Mouse (Mus musculus): ENCODE data around the gene Cmtm4. TPM values are rescaled to one million over a fixed set of nuclear protein-coding genes. Genes with fewer than 3 reads are reported as not detected.

Gene Cmtm4
- 2.7 TPM in 2 replicates for polyA plus RNA-seq (2015; fragmentation: Nextera tagmentation; extraction: Ambion mirVana)

DNA sequence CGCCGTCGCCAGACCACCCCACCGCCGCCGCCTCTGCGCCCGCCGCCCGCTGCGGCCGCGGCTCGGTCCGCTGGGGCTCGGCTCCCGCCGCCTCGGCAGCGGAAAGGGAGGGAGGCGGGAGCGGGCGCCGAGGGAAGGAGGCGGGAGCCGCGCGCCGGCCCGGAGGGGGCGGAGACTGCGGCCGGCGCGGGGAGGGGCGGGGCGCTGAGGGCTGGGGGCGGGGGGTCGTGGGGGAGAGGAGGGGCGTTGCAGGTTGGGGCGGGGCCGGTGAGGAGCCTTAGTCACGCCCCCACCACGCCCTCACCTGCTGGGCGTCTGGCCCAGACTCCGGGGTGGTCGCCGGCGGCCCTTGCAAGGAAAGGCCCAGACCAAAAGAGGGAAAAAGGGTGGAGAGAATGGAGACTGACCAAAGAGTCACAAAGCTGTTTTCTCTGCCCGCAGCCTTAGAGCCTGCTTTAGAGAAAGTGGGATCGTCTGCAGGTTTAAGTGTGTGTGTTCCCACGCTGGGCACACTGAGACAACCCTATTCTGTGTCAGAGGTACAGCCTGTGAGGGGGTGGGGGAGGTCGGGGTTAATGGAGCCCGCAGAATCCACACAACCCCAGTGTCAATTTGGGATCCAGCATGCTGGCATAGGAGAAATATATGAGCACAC, at the start of gene Cmtm4:
Gene Cmtm4 (minus strand): TSS at position 105 of the 655 bp plus-strand sequence.
- no peaks in the 10 kb centered on the region for H3K36me3 ChIP-seq (ENCODE audit: control insufficient read depth, insufficient read depth, low read length)
- H3K4me1 ChIP-seq (ENCODE audit: control insufficient read depth, insufficient read depth, low read length): peaks cover 15% of the 10 kb centered on the region
- H3K4me3 ChIP-seq (ENCODE audit: low read depth, low read length): peak within 1 kb of the TSS; percentile 74
- H3K4me2 ChIP-seq (ENCODE audit: low read length): peak within 1 kb of the TSS; percentile 66
- no peaks in the 10 kb centered on the region for H3K9me3 ChIP-seq (replicated peaks; ENCODE audit: control insufficient read depth, low read length, poor library complexity, severe bottlenecking)
- ATAC-seq: peak; percentile 84
- peak within 1 kb of the TSS; percentile 81 for H3K27ac ChIP-seq (ENCODE audit: low read length)
- H3K9ac ChIP-seq (ENCODE audit: low read depth, low read length): peak within 1 kb of the TSS; percentile 93
- no peaks in the 10 kb centered on the region for H3K27me3 ChIP-seq (ENCODE audit: control insufficient read depth, insufficient read depth, low read depth, low read length)
- WGBS: 3% methylated on average over 20 of the region's 54 CpGs

DNA sequence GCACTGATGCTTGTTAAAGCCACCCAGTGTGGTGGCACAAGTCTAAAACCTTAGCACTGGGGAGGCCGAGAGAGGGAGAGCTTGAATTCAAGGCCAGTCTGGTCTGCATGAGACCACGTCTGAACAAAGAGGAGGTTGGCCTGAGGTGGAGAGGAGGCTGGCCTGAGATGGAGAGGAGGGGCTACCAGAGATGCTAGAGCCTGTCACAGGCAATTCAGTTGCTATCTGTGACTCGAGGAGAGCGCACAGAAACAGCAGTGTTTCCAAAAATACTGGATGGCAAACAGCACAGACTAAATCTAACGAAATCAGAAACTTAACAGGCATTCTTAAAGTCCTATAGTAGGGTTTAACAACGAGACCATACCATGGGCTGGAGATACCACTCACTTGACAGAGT, 49.6 kb upstream of the Cmtm4 start:
- WGBS: 60% methylated on average over 6 of the region's 6 CpGs
- H3K36me3 ChIP-seq (ENCODE audit: control insufficient read depth, insufficient read depth, low read length): no peaks in the 10 kb centered on the region
- no peak overlapping the region for H3K4me3 ChIP-seq (ENCODE audit: low read depth, low read length)
- no peak overlapping the region for H3K4me2 ChIP-seq (ENCODE audit: low read length)
- H3K27me3 ChIP-seq (ENCODE audit: control insufficient read depth, insufficient read depth, low read depth, low read length): no peaks in the 10 kb centered on the region
- no peaks in the 10 kb centered on the region for H3K9me3 ChIP-seq (replicated peaks; ENCODE audit: control insufficient read depth, low read length, poor library complexity, severe bottlenecking)
- peaks cover 16% of the 10 kb centered on the region for H3K4me1 ChIP-seq (ENCODE audit: control insufficient read depth, insufficient read depth, low read length)
- no peak for ATAC-seq
- no peak overlapping the region for H3K9ac ChIP-seq (ENCODE audit: low read depth, low read length)
- no peak overlapping the region for H3K27ac ChIP-seq (ENCODE audit: low read length)

DNA sequence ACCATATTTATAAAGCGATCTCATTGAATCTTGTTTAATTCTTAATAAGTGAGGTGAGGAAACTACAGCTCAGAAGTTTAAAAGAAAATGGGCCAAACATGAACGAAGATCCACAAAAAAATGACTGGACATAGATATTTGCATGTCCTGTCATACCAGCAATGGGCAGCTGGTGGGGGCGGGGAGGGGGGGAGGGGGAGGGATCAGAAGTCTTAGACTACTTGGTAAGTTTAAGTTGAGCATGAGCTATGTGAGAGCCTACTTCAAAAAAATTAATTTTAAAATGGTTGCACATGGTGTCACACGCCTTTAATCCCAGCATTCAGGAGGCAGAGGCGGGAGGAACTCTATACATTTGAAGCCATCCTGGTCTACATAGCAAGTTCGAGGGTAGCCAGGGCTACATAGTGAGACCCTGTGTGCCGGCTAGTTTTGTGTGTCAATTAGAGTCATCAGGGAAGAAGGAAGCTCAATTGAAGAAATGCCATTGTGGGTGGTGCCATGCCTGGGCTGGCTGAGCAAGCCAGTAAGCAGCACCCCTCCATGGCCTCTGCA, 47.6 kb upstream of the Cmtm4 start:
- H3K36me3 ChIP-seq (ENCODE audit: control insufficient read depth, insufficient read depth, low read length): peaks cover 12% of the 10 kb centered on the region
- peak overlapping the region; percentile 96 for H3K4me3 ChIP-seq (ENCODE audit: low read depth, low read length)
- no peak overlapping the region; the same call in 1 of the 2 replicates for H3K27ac ChIP-seq (ENCODE audit: low read length)
- H3K9ac ChIP-seq (ENCODE audit: low read depth, low read length): no peak overlapping the region
- WGBS: 60% methylated on average over 7 of the region's 7 CpGs
- peak; percentile 60 for ATAC-seq
- peaks cover 17% of the 10 kb centered on the region for H3K4me1 ChIP-seq (ENCODE audit: control insufficient read depth, insufficient read depth, low read length)
- H3K9me3 ChIP-seq (replicated peaks; ENCODE audit: control insufficient read depth, low read length, poor library complexity, severe bottlenecking): no peaks in the 10 kb centered on the region
- H3K27me3 ChIP-seq (ENCODE audit: control insufficient read depth, insufficient read depth, low read depth, low read length): no peaks in the 10 kb centered on the region
- H3K4me2 ChIP-seq (ENCODE audit: low read length): peak overlapping the region; percentile 32

DNA sequence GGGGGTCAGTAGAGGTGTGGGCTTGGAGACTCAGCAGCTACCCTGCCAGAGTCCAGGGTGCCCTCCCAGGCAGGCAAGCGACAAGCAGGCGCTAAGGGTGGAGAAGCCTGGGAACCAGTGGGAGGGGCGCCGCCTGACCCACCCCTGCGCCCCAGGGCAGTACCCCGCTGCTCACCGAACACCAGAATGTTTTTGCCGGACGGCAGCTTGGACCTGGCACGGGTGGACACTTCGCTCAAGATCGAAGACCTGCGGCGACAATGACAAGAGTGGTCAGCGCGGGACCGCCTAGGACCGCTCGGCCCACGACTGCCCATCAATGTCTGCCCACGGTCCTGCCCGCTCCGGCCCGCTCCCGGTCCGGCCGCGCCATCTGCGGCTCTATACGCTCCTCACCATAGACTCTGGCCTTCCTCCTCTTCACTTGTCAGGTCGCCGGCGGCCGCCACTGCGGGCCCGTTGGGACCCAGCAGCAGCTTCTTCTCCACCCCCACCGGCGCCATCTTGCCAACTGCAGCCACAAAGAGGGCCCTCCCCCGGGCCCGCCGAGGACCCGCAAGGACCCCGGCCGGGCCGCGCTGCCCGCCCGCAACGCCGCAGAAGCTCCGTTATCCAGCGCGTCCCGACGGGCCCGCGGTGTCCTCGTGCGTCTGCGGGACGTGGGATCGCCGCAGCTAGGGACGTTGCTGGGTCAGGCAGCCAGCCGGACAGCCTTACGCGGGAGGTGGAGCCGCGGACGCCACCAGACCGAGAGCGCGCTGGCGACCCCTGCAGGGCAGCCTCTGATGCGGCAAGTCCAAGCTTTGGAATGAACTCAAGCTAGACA, 46.9 kb upstream of the Cmtm4 start, which contains the start of gene Dync1li2:
Gene Dync1li2 (minus strand): TSS at position 749 of the 826 bp plus-strand sequence.
- Histone ChIP-seq H3K36me3 (ENCODE audit: control insufficient read depth, insufficient read depth, low read length) (peaks cover 16% of the 10 kb centered on the region), H3K9ac (ENCODE audit: low read depth, low read length) (peak within 1 kb of the TSS; percentile 98), H3K27me3 (ENCODE audit: control insufficient read depth, insufficient read depth, low read depth, low read length) (no peaks in the 10 kb centered on the region), H3K4me3 (ENCODE audit: low read depth, low read length) (peak within 1 kb of the TSS; percentile 96), H3K27ac (ENCODE audit: low read length) (peak within 1 kb of the TSS; percentile 96), H3K9me3 (replicated peaks; ENCODE audit: control insufficient read depth, low read length, poor library complexity, severe bottlenecking) (no peaks in the 10 kb centered on the region), H3K4me2 (ENCODE audit: low read length) (peak within 1 kb of the TSS; percentile 93), H3K4me1 (ENCODE audit: control insufficient read depth, insufficient read depth, low read length) (peaks cover 17% of the 10 kb centered on the region)
- WGBS: under 1% methylated on average over 75 of the region's 75 CpGs
- peak; percentile 90 for ATAC-seq

DNA sequence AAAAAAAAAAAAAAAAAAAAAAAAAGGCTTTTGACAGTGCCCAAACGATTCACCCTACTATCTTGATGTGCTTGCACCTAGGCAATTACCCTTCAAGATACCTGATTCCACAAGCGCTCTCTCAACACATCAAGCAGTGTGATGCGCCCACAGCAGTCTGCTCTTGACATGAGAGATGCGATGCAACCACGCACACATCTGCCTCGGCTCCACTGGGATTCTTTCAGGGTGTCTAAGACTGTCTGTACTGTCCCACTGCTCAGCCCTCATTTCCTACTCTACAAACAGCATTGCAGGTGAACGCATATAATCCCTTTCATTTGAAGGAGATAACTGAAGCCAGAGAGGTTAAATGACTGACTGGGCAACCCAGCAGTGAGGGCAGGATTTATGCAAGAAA, 46.0 kb upstream of the Cmtm4 start:
- Histone ChIP-seq H3K4me2 (ENCODE audit: low read length) (peak overlapping the region; percentile 93), H3K9me3 (replicated peaks; ENCODE audit: control insufficient read depth, low read length, poor library complexity, severe bottlenecking) (no peaks in the 10 kb centered on the region), H3K4me3 (ENCODE audit: low read depth, low read length) (peak overlapping the region; percentile 96), H3K4me1 (ENCODE audit: control insufficient read depth, insufficient read depth, low read length) (peaks cover 17% of the 10 kb centered on the region), H3K9ac (ENCODE audit: low read depth, low read length) (peak overlapping the region; percentile 98), H3K27ac (ENCODE audit: low read length) (no peak overlapping the region; the same call in 1 of the 2 replicates), H3K27me3 (ENCODE audit: control insufficient read depth, insufficient read depth, low read depth, low read length) (no peaks in the 10 kb centered on the region), H3K36me3 (ENCODE audit: control insufficient read depth, insufficient read depth, low read length) (peaks cover 24% of the 10 kb centered on the region)
- ATAC-seq: no peak
- 55% methylated on average over 7 of the region's 7 CpGs for WGBS

DNA sequence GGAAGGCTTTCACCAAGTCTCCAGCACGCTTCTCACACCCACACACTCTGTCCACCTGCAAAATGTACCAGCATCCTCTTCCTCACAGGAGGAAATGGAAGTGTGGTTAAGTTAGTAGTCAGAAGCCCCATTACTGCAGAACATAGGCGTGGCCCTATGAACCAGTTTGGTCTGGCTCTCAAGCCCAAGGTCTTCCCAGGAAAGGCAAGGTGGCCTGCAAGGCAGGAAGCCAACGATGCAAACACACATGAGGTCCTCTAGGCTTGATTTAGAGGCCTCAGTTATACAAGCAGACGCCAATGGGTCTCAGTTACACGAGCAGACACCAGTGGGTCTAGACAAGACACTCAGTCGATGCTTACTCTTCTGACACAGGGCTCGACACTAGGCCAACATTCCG, 43.9 kb upstream of the Cmtm4 start:
- 93% methylated on average over 8 of the region's 8 CpGs for WGBS
- Histone ChIP-seq H3K4me3 (ENCODE audit: low read depth, low read length) (no peak overlapping the region), H3K4me2 (ENCODE audit: low read length) (no peak overlapping the region), H3K36me3 (ENCODE audit: control insufficient read depth, insufficient read depth, low read length) (peaks cover 40% of the 10 kb centered on the region), H3K9me3 (replicated peaks; ENCODE audit: control insufficient read depth, low read length, poor library complexity, severe bottlenecking) (no peaks in the 10 kb centered on the region), H3K27me3 (ENCODE audit: control insufficient read depth, insufficient read depth, low read depth, low read length) (no peaks in the 10 kb centered on the region), H3K9ac (ENCODE audit: low read depth, low read length) (no peak overlapping the region), H3K4me1 (ENCODE audit: control insufficient read depth, insufficient read depth, low read length) (peaks cover 25% of the 10 kb centered on the region), H3K27ac (ENCODE audit: low read length) (no peak overlapping the region)
- ATAC-seq: no peak

DNA sequence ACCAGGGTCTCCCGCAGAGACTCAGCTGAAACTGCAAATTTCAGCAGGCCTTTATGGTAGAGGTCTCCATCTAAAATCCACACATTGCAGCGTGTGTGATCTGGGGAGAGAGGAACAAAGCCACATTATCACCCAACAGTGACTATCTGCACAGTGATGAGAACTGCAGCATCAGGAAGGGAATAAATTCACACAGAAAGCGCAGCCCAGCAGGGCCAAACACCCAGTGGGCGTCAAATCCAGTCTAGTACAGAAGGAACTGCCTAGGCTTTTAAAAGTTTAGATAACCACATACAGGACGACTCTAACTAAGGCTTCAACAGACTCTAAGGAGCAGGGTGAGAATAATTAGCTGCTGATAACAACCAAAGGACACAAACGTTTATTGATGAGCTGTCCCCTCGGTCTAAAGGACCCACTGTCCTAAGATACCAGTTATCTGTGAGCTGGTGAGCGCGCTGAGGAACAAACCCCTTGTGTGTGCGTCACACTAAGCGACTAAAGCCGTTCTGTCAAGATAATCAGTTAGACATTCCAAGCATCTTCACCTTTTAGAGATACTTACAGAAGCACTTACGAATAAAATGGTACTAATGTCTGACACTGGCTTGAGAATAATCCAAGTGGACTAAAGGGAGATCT, 42.0 kb upstream of the Cmtm4 start:
- ATAC-seq: no peak
- Histone ChIP-seq H3K4me2 (ENCODE audit: low read length) (no peak overlapping the region), H3K9ac (ENCODE audit: low read depth, low read length) (no peak overlapping the region), H3K27me3 (ENCODE audit: control insufficient read depth, insufficient read depth, low read depth, low read length) (no peaks in the 10 kb centered on the region), H3K27ac (ENCODE audit: low read length) (no peak overlapping the region), H3K4me3 (ENCODE audit: low read depth, low read length) (no peak overlapping the region), H3K9me3 (replicated peaks; ENCODE audit: control insufficient read depth, low read length, poor library complexity, severe bottlenecking) (no peaks in the 10 kb centered on the region), H3K36me3 (ENCODE audit: control insufficient read depth, insufficient read depth, low read length) (peaks cover 48% of the 10 kb centered on the region), H3K4me1 (ENCODE audit: control insufficient read depth, insufficient read depth, low read length) (peaks cover 25% of the 10 kb centered on the region)
- 96% methylated on average over 13 of the region's 13 CpGs for WGBS

DNA sequence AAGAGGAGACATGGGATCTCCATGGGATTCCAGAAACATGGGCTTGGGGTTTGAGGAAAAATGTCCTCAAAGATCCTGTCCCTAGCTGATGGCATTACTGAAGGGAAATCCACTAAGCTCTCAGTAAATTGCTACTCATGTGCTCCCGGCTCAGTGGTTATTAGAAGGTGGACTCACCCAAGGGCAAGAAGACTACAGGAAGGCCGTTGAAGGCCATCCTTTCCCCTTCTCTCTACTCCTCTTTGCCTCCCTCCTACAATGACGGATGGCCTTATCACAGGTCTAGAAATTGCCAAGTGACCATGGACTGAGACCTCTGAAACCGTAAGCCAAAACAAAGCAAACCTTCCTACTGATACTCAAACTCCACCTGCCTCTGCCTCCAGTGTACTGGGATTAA, 41.0 kb upstream of the Cmtm4 start:
- Histone ChIP-seq H3K27ac (ENCODE audit: low read length) (peak overlapping the region; percentile 60), H3K4me1 (ENCODE audit: control insufficient read depth, insufficient read depth, low read length) (peaks cover 23% of the 10 kb centered on the region), H3K4me2 (ENCODE audit: low read length) (no peak overlapping the region), H3K9me3 (replicated peaks; ENCODE audit: control insufficient read depth, low read length, poor library complexity, severe bottlenecking) (no peaks in the 10 kb centered on the region), H3K4me3 (ENCODE audit: low read depth, low read length) (no peak overlapping the region), H3K27me3 (ENCODE audit: control insufficient read depth, insufficient read depth, low read depth, low read length) (no peaks in the 10 kb centered on the region), H3K36me3 (ENCODE audit: control insufficient read depth, insufficient read depth, low read length) (peaks cover 55% of the 10 kb centered on the region), H3K9ac (ENCODE audit: low read depth, low read length) (no peak overlapping the region)
- ATAC-seq: no peak
- WGBS: 93% methylated on average over 4 of the region's 4 CpGs
